Mouse (Mus musculus) liver, embryonic 11.5 days (tissue): ENCODE measurements around the gene Lin37. TPM values are rescaled to one million over a fixed set of nuclear protein-coding genes. Genes with fewer than 3 reads are reported as not detected.

Experiments
- ATAC-seq: fragments of 200-750 bp; cut with Nextera tagmentation; replicated peaks from 2 replicates; pipeline ENCODE4 v1.8.0; 2017; ENCODE audit warnings: moderate number of reproducible peaks, mild to moderate bottlenecking, moderate TSS enrichment, moderate library complexity; ENCODE audit not compliant: low FRiP score
- DNase-seq: peaks from one replicate; pipeline ENCODE4 v3.0.0-alpha.2; 2017; ENCODE audit warnings: low spot score
- H3K27ac ChIP-seq: fragments of 300-500 bp; sonication (generic); 2 replicates; pipeline ENCODE4 v1.5.1; 2014; ENCODE audit warnings: mild to moderate bottlenecking, low read depth, low read length, control low read depth
- H3K27me3 ChIP-seq: fragments of 300-500 bp; sonication (generic); replicated peaks from 2 replicates; pipeline ENCODE4 v1.6.1; 2014; ENCODE audit warnings: low read length, mixed read lengths; ENCODE audit not compliant: control insufficient read depth, insufficient read depth
- H3K36me3 ChIP-seq: fragments of 300-500 bp; sonication (generic); 2 replicates; pipeline ENCODE4 v1.6.1; 2014; ENCODE audit warnings: mild to moderate bottlenecking, low read length, moderate library complexity, mixed read lengths; ENCODE audit not compliant: control insufficient read depth, insufficient read depth
- H3K4me1 ChIP-seq: fragments of 300-500 bp; sonication (generic); replicated peaks from 2 replicates; pipeline ENCODE4 v1.6.1; 2014; ENCODE audit warnings: low read length, mixed read lengths; ENCODE audit not compliant: control insufficient read depth, insufficient read depth
- H3K4me2 ChIP-seq: fragments of 300-500 bp; sonication (generic); 2 replicates; pipeline ENCODE4 v1.6.1; 2014; ENCODE audit warnings: mild to moderate bottlenecking, control low read depth, moderate library complexity
- H3K4me3 ChIP-seq: fragments of 300-500 bp; sonication (generic); 2 replicates; pipeline ENCODE4 v1.5.1; 2014; ENCODE audit warnings: low read depth, low read length, control low read depth
- H3K9ac ChIP-seq: fragments of 300-500 bp; sonication (generic); 2 replicates; pipeline ENCODE4 v1.6.1; 2014; ENCODE audit warnings: low read depth, low read length, control low read depth
- H3K9me3 ChIP-seq: fragments of 300-500 bp; sonication (generic); 2 replicates; pipeline ENCODE4 v1.6.1; 2016; ENCODE audit warnings: low read length, inconsistent platforms, mixed read lengths; ENCODE audit not compliant: control insufficient read depth
- WGBS: fragments of 180-500 bp; shearing (Covaris S2); extraction: QIAGEN DNeasy Blood & Tissue Kit; methylation state at CpG from one replicate; pipeline ENCODE4 v1.1.7; 2014; 5-methylcytosine and 5-hydroxymethylcytosine counted together
- polyA plus RNA-seq: library from polyadenylated mRNA; unstranded; fragments of >200 nt; fragmentation: Nextera tagmentation; extraction: Ambion mirVana; gene quantifications from 2 replicates; pipeline ENCODE4 v1.2.1, GENCODE M21; 2014

The Lin37 gene
- polyA plus RNA-seq, 1 experiment from 2014 or later: 41.0 TPM

GRCm38 (mm10) chr7:30551445-30552101, 8.1 kb downstream of the Lin37 start:
- Histone ChIP-seq H3K4me3 (peak overlapping the region; percentile 67), H3K36me3 (peaks cover 23% of the 10 kb centered on the region), H3K9me3 (no peaks in the 10 kb centered on the region), H3K4me1 (peaks cover 12% of the 10 kb centered on the region), H3K27me3 (no peaks in the 10 kb centered on the region), H3K4me2 (peak overlapping the region; percentile 98), H3K9ac (peak overlapping the region; percentile 71), H3K27ac (peak overlapping the region; percentile 88)
- DNase-seq (no peak), ATAC-seq (peak; percentile 56)
- 3% methylated on average over 10 of the region's 10 CpGs for WGBS

GRCm38 (mm10) chr7:30550603-30551002, 9.0 kb downstream of the Lin37 start:
- DNase-seq: no peak
- Histone ChIP-seq H3K27me3 (no peaks in the 10 kb centered on the region), H3K36me3 (peaks cover 21% of the 10 kb centered on the region), H3K27ac (no peak overlapping the region), H3K4me3 (no peak overlapping the region), H3K4me1 (peaks cover 12% of the 10 kb centered on the region), H3K4me2 (no peak overlapping the region), H3K9me3 (no peaks in the 10 kb centered on the region), H3K9ac (no peak overlapping the region)
- WGBS: 93% methylated on average over 1 of the region's 1 CpGs
- no peak for ATAC-seq

- Histone ChIP-seq H3K9ac (no peak overlapping the region), H3K27me3 (no peaks in the 10 kb centered on the region), H3K4me3 (no peak overlapping the region), H3K4me2 (no peak overlapping the region), H3K9me3 (no peaks in the 10 kb centered on the region), H3K27ac (no peak overlapping the region), H3K36me3 (peaks cover 14% of the 10 kb centered on the region), H3K4me1 (peaks cover 12% of the 10 kb centered on the region)
- DNase-seq (no peak), ATAC-seq (no peak)
- 88% methylated on average over 2 of the region's 2 CpGs for WGBS
Observed at GRCm38 (mm10) chr7:30549880-30550279, 9.8 kb downstream of the Lin37 start.

GRCm38 (mm10) chr7:30544327-30544726, 15.3 kb downstream of the Lin37 start:
- ATAC-seq: peak; percentile 34; the same call in 1 of the 2 replicates
- Histone ChIP-seq H3K27ac (no peak overlapping the region), H3K9me3 (no peaks in the 10 kb centered on the region), H3K27me3 (no peaks in the 10 kb centered on the region), H3K36me3 (peaks cover 22% of the 10 kb centered on the region), H3K4me1 (no peaks in the 10 kb centered on the region; the same call in 1 of the 2 replicates), H3K4me3 (no peak overlapping the region), H3K4me2 (no peak overlapping the region), H3K9ac (no peak overlapping the region)
- DNase-seq: no peak
- 63% methylated on average over 2 of the region's 2 CpGs for WGBS

- peaks cover 10% of the 10 kb centered on the region for H3K36me3 ChIP-seq
- no peaks in the 10 kb centered on the region for H3K9me3 ChIP-seq
- H3K4me2 ChIP-seq: no peak overlapping the region
- no peaks in the 10 kb centered on the region for H3K27me3 ChIP-seq
- 93% methylated on average over 7 of the region's 7 CpGs for WGBS
- H3K4me1 ChIP-seq: peaks cover 3% of the 10 kb centered on the region; the same call in 1 of the 2 replicates
- no peak overlapping the region for H3K27ac ChIP-seq
- DNase-seq: no peak
- ATAC-seq: no peak
- H3K9ac ChIP-seq: no peak overlapping the region
- H3K4me3 ChIP-seq: no peak overlapping the region
Observed at GRCm38 (mm10) chr7:30540572-30540971, 19.1 kb downstream of the Lin37 start.

- no peaks in the 10 kb centered on the region for H3K27me3 ChIP-seq
- peaks cover 12% of the 10 kb centered on the region for H3K4me1 ChIP-seq
- ATAC-seq: peak; percentile 94
- under 1% methylated on average over 79 of the region's 84 CpGs for WGBS
- peak within 1 kb of the TSS; percentile 97 for H3K4me2 ChIP-seq
- DNase-seq: peak; percentile 96
- H3K27ac ChIP-seq: peak within 1 kb of the TSS; percentile 62
- peak within 1 kb of the TSS; percentile 79 for H3K4me3 ChIP-seq
- H3K36me3 ChIP-seq: peaks cover 5% of the 10 kb centered on the region
- peak within 1 kb of the TSS; percentile 83 for H3K9ac ChIP-seq
- no peaks in the 10 kb centered on the region for H3K9me3 ChIP-seq
Observed at GRCm38 (mm10) chr7:30534633-30535577, 24.7 kb downstream of the Lin37 start, which contains the start of gene Arhgap33. Gene Arhgap33 (minus strand): TSS chr7:30535060.

- Histone ChIP-seq H3K4me1 (peaks cover 12% of the 10 kb centered on the region), H3K4me2 (peak overlapping the region; percentile 97), H3K9me3 (no peaks in the 10 kb centered on the region), H3K9ac (peak overlapping the region; percentile 83), H3K4me3 (peak overlapping the region; percentile 79), H3K27ac (peak overlapping the region; percentile 62; the same call in 1 of the 2 replicates), H3K27me3 (no peaks in the 10 kb centered on the region), H3K36me3 (peaks cover 12% of the 10 kb centered on the region)
- ATAC-seq (no peak; the same call in 1 of the 2 replicates), DNase-seq (no peak)
- 14% methylated on average over 26 of the region's 26 CpGs for WGBS
Observed at GRCm38 (mm10) chr7:30533941-30534632, 25.6 kb downstream of the Lin37 start.

- Histone ChIP-seq H3K9ac (no peak overlapping the region), H3K27me3 (no peaks in the 10 kb centered on the region), H3K4me2 (no peak overlapping the region), H3K4me1 (peaks cover 12% of the 10 kb centered on the region), H3K4me3 (no peak overlapping the region; the same call in 1 of the 2 replicates), H3K9me3 (no peaks in the 10 kb centered on the region), H3K36me3 (peaks cover 14% of the 10 kb centered on the region), H3K27ac (no peak overlapping the region)
- ATAC-seq (no peak), DNase-seq (no peak)
- WGBS: 55% methylated on average over 8 of the region's 8 CpGs
Observed at GRCm38 (mm10) chr7:30532931-30533330, 26.7 kb downstream of the Lin37 start.
